Mouse (Mus musculus) urinary bladder, postnatal 25 days (tissue): ENCODE data around the gene Lmnb2.

Experiments
- DNase-seq: peaks from one replicate; pipeline ENCODE4 v3.0.0; 2022; ENCODE audit warnings: low spot score

The Lmnb2 gene

GRCm38 (mm10) chr10:80917779-80918434, at the start of gene Lmnb2:
Gene Lmnb2, minus strand, starts transcription at chr10:80918245.
- DNase-seq, result peak; percentile 65

- DNase-seq, result no peak
These were observed 49.1 kb upstream of the Lmnb2 start for GRCm38 (mm10) chr10:80967101-80967656.

- DNase-seq, result no peak
These were observed 48.3 kb upstream of the Lmnb2 start for GRCm38 (mm10) chr10:80966296-80966695.

- no peak for DNase-seq
These were observed 45.3 kb upstream of the Lmnb2 start for GRCm38 (mm10) chr10:80963031-80963975.

- no peak for DNase-seq
These were observed 44.5 kb upstream of the Lmnb2 start for GRCm38 (mm10) chr10:80962585-80962984.

GRCm38 (mm10) chr10:80962051-80962472, 44.0 kb upstream of the Lmnb2 start:
- DNase-seq, result no peak

GRCm38 (mm10) chr10:80960551-80961508, 42.8 kb upstream of the Lmnb2 start:
- DNase-seq, result peak; percentile 47

GRCm38 (mm10) chr10:80958979-80959637, 41.1 kb upstream of the Lmnb2 start:
- DNase-seq, result no peak

GRCm38 (mm10) chr10:80957791-80958190, 39.7 kb upstream of the Lmnb2 start:
- no peak for DNase-seq

GRCm38 (mm10) chr10:80956901-80957300, 38.9 kb upstream of the Lmnb2 start:
- DNase-seq, result no peak

GRCm38 (mm10) chr10:80956385-80956784, 38.3 kb upstream of the Lmnb2 start:
- no peak for DNase-seq

- peak; percentile 58 for DNase-seq
These were observed 37.5 kb upstream of the Lmnb2 start for GRCm38 (mm10) chr10:80955536-80955935.

- no peak for DNase-seq
These were observed 36.8 kb upstream of the Lmnb2 start for GRCm38 (mm10) chr10:80954843-80955242.

GRCm38 (mm10) chr10:80954415-80954814, 36.4 kb upstream of the Lmnb2 start:
- no peak for DNase-seq

GRCm38 (mm10) chr10:80952449-80952848, 34.4 kb upstream of the Lmnb2 start:
- no peak for DNase-seq

- DNase-seq, result no peak
These were observed 33.8 kb upstream of the Lmnb2 start for GRCm38 (mm10) chr10:80951761-80952390.

GRCm38 (mm10) chr10:80950314-80950713, 32.3 kb upstream of the Lmnb2 start:
- DNase-seq, result no peak

- DNase-seq, result no peak
These were observed 31.0 kb upstream of the Lmnb2 start for GRCm38 (mm10) chr10:80949081-80949480.

GRCm38 (mm10) chr10:80948570-80948969, 30.5 kb upstream of the Lmnb2 start:
- DNase-seq, result no peak

GRCm38 (mm10) chr10:80947802-80948201, 29.8 kb upstream of the Lmnb2 start:
- no peak for DNase-seq
